Mouse (Mus musculus): ENCODE results near the gene Olig2.

DNA sequence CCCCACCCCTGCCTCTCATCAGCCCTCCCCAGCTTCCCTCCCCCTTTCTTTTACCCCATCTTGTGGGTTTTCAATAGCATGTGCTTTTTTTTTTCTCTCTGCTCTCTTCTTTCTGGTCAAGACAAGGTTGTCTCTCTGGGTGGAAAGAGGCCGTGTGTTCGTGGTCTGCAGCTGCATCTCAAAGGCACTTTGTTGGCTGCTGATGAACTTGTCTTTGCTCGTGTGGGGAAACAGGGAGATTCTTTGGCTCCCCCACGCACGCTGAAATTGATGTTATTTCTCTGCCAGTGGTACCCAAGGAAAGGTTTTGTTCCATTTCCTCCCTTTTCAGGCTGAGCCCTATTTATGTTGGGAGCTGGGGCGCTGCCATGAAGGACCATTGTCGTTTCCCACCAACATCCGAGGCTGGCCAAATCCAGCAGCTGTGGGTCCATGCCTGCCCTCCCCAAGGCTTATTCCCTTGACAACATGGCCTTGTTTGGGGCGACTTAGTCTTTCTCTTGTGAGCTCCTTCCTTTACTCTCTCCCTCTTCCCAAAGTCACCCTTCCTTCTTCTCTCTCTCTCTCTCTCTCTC is 33.5 kb upstream of the Olig2 start:
- no peak for TF ChIP-seq CTCF (IDR thresholded peaks at IDR 0.05; ENCODE audit: low read depth, low read length)
- no peak for TF ChIP-seq POLR2A (IDR thresholded peaks at IDR 0.05; ENCODE audit: borderline replicate concordance, low read depth, low read length)

All from bone marrow macrophage, adult 2 months (primary cell).